Mouse (Mus musculus) testis, adult 2 months (tissue): Measurements from ENCODE around the gene Alpk1. TPM values are rescaled to one million over a fixed set of nuclear protein-coding genes. Genes with fewer than 3 reads are reported as not detected.

Experiments
- H3K27ac ChIP-seq: fragments of 200-500 bp; 2 replicates; pipeline ENCODE4 v1.5.1; 2012; ENCODE audit warnings: low read depth, low read length; ENCODE audit not compliant: control insufficient read depth, insufficient read depth
- H3K27me3 ChIP-seq: fragments of 200-500 bp; 2 replicates; pipeline ENCODE4 v1.6.1; 2012; ENCODE audit warnings: mild to moderate bottlenecking, low read length, moderate library complexity; ENCODE audit not compliant: control insufficient read depth, insufficient read depth
- H3K36me3 ChIP-seq: fragments of 200-500 bp; 2 replicates; pipeline ENCODE4 v1.6.1; 2012; ENCODE audit warnings: mild to moderate bottlenecking, low read length; ENCODE audit not compliant: control insufficient read depth, insufficient read depth
- H3K4me1 ChIP-seq: fragments of 200-500 bp; 2 replicates; pipeline ENCODE4 v1.6.1; 2012; ENCODE audit warnings: low read length; ENCODE audit not compliant: control insufficient read depth, insufficient read depth
- H3K4me3 ChIP-seq: fragments of 200-500 bp; 2 replicates; pipeline ENCODE4 v1.5.1; 2012; ENCODE audit warnings: low read depth, mild to moderate bottlenecking, low read length, moderate library complexity, mixed read lengths; ENCODE audit not compliant: control insufficient read depth
- CTCF ChIP-seq: fragments of 200-500 bp; IDR thresholded peaks from 2 replicates; pipeline ENCODE4 v1.5.1; 2012; ENCODE audit warnings: low read depth, mild to moderate bottlenecking, inconsistent platforms, low read length, moderate library complexity; ENCODE audit not compliant: control insufficient read depth, insufficient read depth, insufficient replicate concordance
- POLR2A ChIP-seq: fragments of 200-500 bp; IDR thresholded peaks from 2 replicates; pipeline ENCODE4 v1.6.1; 2012; ENCODE audit warnings: low read depth, mild to moderate bottlenecking, inconsistent platforms, low read length, moderate library complexity; ENCODE audit not compliant: control insufficient read depth
- polyA plus RNA-seq: library from polyadenylated mRNA; depleted of rRNA; stranded (reverse); fragments of >200 nt; gene quantifications from 2 replicates; pipeline ENCODE4 v1.2.3, GENCODE M21; 2012

The Alpk1 gene
- polyA plus RNA-seq, 1 experiment, result 3.0 TPM

DNA sequence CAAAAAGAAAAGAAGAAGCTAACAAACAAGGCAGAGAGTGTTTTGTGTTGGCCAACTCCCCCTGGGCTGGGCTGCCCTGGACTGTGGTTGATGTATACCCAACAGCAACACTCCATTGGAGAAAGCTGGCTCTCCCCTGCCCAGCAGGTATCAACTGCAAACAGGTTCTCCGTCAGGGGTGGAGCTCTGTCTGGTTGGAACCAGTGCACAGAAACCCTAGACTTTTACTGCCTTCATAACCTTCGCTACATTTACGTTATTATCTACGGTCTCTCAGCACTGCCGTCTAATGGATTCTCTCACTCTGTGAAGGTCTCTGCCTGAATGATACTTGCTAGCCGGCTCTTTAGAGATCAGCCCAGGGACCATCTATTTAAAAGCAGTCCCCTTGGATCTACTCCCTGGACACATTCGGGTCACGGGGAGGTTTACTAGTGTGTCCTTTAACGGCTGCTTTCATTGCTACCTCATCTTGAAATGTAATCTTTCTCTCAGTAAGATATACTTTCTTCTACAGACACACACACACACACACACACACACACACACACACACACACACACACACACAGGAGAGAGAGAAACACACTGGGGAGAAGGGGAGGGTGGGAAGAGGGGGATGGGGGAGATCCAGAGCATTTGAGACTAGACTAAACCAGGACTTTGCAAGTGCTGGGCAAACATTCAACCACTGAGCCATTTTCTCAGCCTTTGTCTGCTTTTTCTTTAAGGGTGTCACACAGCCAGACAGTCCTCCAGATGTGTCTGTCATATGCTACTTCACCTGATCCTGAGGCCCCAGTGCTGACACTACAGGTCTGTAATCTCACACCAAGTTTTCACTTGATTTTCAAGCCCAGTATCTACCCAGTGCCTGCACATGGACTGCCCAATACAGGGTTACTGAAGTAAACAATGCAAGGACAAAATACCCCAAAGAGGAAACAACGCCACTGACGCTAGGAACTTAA lies 38.7 kb upstream of the Alpk1 start:
- TF ChIP-seq CTCF (no peak), POLR2A (no peak)
- no peaks in the 10 kb centered on the region for H3K36me3 ChIP-seq
- no peak overlapping the region for H3K4me3 ChIP-seq
- H3K27me3 ChIP-seq, result no peaks in the 10 kb centered on the region
- H3K4me1 ChIP-seq, result no peaks in the 10 kb centered on the region
- no peak overlapping the region for H3K27ac ChIP-seq

DNA sequence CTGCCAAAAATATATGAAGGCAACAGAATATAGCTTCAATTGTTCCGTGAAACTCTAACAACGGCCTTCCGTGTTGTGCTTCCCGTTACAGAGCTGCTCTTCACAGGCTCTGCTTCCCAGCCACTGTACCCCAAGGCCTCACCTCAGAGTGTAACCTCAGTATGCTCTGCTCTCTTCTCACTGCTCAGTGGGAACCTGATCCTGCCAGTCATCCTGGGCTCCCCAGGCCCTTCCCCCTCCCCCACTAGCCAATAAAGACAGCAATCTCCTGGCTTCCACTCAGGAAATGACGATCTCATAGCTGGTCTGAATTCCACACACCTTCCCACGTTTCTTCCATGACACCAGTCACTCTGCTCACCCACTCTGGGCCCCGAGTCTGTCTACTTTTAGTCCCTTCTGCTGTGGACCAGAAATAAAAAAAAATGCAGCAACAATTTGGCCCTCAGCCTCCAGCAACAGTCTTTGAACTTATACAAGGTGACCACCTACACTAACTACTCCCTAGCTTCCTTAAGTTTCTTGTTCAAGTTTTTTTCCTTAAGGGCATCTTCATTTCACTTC lies 36.9 kb upstream of the Alpk1 start:
- no peak overlapping the region for H3K27ac ChIP-seq
- no peak overlapping the region for H3K4me3 ChIP-seq
- H3K4me1 ChIP-seq, result no peaks in the 10 kb centered on the region
- TF ChIP-seq POLR2A (no peak), CTCF (no peak)
- H3K36me3 ChIP-seq, result no peaks in the 10 kb centered on the region
- no peaks in the 10 kb centered on the region for H3K27me3 ChIP-seq

DNA sequence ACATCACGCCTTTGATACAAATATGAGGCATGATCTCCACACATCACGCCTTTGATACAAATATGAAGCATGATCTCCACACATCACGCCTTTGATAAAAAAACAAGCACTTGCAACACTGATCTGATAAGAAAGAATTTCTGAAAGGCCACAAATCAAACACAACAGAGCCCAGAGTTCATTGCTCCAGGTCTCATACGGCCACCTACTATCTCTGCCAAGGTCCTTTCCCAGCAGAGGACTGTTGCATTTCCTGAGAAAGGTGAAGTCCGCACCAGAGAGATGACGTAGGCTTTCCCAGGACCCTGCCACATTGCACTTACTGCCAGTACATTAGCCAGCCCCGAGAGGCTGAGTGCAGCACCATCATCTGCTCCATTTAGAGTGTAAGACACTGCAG lies 28.8 kb upstream of the Alpk1 start:
- no peak overlapping the region for H3K27ac ChIP-seq
- no peaks in the 10 kb centered on the region for H3K4me1 ChIP-seq
- TF ChIP-seq POLR2A, result no peak
- no peak for TF ChIP-seq CTCF
- no peaks in the 10 kb centered on the region for H3K36me3 ChIP-seq
- no peak overlapping the region for H3K4me3 ChIP-seq
- H3K27me3 ChIP-seq, result no peaks in the 10 kb centered on the region

DNA sequence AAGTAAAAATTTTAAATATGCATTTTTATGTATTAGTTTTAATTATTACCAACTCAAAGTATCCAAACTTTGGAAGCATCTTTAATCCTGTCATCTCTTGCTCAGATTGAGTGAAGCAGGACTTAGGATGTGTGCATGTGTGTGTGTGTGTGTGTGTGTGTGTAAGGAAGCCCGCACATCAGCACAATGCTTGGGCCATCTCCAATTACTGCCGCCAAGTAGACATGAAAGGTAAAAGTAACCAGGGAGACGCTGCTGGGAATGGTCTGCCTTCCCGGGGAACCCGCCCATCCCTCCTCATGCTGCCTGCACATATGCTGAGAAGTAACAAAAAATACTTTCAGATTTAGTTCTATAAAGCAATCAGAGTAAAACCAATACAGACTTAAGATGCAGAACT lies 27.5 kb upstream of the Alpk1 start:
- Histone ChIP-seq H3K27ac (no peak overlapping the region), H3K27me3 (no peaks in the 10 kb centered on the region), H3K4me3 (no peak overlapping the region), H3K36me3 (no peaks in the 10 kb centered on the region), H3K4me1 (no peaks in the 10 kb centered on the region)
- TF ChIP-seq CTCF (no peak), POLR2A (no peak)

DNA sequence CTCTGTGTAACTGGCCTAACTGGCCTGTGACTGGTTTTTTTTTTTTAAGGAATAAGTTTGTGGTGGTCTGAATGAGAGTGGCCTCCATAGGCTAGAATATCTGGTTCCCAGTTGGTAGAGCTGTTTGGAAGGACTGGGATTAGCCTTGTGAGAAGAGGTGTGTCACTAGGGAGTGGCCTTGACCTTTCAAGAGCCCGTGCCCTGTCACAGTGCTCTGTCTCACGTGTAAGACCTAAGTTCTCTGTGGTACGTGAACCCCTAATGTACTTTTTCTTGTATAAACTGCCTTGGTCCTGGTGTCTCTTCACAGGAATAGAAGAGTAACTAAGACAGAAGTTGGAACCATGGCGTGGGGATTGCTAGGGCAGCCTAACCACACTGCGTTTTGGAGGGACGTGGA lies 25.7 kb upstream of the Alpk1 start:
- no peaks in the 10 kb centered on the region for H3K36me3 ChIP-seq
- no peak overlapping the region for H3K27ac ChIP-seq
- no peak overlapping the region for H3K4me3 ChIP-seq
- H3K27me3 ChIP-seq, result no peaks in the 10 kb centered on the region
- H3K4me1 ChIP-seq, result no peaks in the 10 kb centered on the region
- TF ChIP-seq POLR2A (no peak), CTCF (no peak)

DNA sequence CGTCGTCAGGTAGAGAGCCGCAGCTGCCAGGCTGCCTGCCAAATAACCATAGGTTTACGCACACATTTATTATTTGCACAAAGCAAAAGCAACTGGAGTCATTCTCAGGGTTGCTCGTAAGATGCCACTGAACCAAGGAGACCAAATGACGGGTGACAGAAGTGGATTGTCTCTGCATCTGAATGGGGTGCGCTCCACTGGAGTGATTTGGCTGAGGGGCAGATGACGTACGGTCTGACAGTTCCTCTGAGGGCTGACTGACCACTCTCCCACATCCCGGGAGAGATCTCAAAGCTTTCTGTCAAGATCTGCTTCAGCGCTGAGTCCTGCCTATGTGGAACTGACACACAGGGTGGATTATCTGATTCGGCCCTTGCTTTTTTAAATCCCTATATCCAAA lies 24.7 kb upstream of the Alpk1 start:
- TF ChIP-seq CTCF (no peak), POLR2A (no peak)
- no peaks in the 10 kb centered on the region for H3K36me3 ChIP-seq
- no peaks in the 10 kb centered on the region for H3K27me3 ChIP-seq
- no peak overlapping the region for H3K27ac ChIP-seq
- H3K4me1 ChIP-seq, result no peaks in the 10 kb centered on the region
- no peak overlapping the region for H3K4me3 ChIP-seq

DNA sequence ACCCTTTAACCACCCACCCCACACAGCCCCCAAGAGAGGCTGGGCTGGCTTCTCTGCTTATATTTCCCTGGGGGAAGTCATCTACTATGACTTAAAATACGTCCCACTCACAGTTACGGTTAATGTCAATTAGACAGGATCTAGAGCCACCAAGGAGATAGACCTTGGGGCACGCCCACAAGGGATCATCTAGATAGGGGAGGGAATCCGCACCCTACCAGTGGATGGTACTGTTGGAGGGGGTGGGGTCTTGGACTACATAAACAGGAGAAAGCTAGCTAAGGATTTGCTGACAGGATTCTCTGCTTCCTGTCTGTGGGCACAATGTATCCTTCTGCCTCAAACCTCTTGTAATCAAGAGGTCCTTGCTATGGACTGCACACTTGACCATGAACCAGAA lies 24.1 kb upstream of the Alpk1 start:
- H3K27ac ChIP-seq, result no peak overlapping the region
- no peaks in the 10 kb centered on the region for H3K4me1 ChIP-seq
- H3K27me3 ChIP-seq, result no peaks in the 10 kb centered on the region
- TF ChIP-seq POLR2A (no peak), CTCF (no peak)
- no peaks in the 10 kb centered on the region for H3K36me3 ChIP-seq
- H3K4me3 ChIP-seq, result no peak overlapping the region
